Mouse (Mus musculus) testis, postnatal 14 days (tissue): ENCODE measurements around the gene Alyref.
"Not testable (repeated sequence)": the region's sequence is repeated elsewhere in the genome, so short reads cannot be mapped to it uniquely, and the experiment has no call there.

Experiments
- DNase-seq: peaks from one replicate; pipeline ENCODE4 v3.0.0; 2021; ENCODE audit warnings: low spot score

Gene Alyref

DNA sequence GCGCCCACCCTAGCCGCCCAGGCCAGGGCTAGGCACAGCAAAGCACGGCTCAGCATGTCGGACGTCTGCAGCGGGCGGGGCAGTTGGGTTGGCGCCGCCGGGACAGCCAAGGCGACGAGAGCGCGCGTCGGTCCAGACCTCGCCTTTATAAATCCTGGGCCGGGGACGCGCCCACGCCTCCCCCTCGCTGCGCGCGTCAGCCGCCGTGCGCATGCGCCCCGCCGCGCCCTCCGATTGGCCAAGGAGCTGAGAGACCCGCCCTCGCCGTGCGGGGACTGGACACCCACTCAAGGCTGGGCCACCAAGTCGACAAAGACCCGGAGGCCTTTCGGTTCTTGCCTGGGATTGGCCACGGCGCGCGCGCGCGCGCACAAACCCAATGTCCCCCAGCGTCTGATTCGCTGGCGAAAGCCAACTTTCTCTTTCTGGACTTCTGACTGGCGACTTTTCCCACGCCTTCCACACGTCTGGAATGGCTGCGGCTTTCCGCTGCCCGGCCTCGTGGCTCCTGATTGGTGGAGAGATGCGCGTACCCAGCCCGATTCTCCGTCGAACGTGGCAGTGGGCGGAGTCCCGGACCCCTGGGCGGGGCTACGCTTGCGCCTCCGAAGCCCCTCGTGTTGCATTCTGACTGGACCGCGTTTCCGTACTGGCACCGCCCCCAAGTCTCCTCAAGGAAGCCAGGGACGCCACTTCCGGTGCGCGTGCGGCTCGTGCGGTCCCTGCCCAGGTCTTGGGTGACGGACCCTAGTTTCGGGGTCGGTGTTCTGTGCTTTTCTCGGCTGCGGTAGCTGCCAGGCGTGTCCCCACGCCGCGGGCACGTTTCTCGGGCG is 25.2 kb downstream of the Alyref start, which contains the start of gene P4hb:
TSS of gene P4hb (minus strand) at position 502 of the 833 bp plus-strand sequence.
- DNase-seq: peak; percentile 100

DNA sequence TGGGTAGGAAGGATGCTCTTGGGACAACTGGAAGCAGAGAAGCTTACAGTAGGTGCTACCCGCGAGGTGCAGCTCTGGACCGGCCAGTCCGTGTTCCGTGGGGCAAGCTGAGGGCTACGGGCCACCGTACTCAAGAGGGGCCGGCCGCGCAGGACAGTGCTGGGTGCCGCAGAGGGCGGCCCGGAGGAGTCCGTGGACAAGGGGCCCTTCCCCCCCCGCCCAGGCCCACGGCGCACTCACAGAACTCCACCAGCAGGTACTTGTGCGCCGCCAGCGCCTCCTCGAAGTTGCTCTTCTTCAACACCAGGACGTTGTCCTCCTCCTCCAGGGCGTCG is 25.8 kb downstream of the Alyref start:
- no peak for DNase-seq

DNA sequence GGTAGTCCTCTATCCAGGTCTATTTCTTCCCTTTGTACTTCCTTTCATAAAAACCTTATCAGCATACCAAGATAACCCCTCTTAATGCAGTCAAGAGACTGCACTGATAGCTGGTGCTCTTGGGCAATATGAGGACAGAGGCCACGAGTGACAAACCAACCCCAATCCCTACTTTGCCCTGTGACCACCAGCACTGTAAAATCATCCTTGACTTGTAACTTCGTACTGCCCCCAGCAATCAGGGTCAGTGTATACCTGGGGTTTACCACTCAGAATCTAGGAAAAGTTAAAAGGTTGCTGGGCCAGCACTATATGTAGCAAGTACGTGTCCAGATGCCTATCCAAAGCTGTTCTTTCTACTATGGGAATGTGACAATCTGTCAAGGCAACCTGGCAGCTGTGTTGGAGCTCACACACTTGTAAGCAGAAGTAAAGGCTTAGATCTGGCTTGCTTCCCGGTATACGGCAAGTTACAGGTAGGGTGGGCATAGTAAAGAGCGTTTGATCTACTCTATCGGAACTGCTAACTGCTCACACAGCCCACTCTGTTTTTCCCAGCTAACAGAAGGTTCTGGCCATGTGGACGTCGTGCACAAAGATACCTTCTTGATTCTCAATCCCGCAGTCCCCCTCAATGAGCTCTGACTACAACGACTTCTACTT is 26.3 kb downstream of the Alyref start:
- no peak for DNase-seq

DNA sequence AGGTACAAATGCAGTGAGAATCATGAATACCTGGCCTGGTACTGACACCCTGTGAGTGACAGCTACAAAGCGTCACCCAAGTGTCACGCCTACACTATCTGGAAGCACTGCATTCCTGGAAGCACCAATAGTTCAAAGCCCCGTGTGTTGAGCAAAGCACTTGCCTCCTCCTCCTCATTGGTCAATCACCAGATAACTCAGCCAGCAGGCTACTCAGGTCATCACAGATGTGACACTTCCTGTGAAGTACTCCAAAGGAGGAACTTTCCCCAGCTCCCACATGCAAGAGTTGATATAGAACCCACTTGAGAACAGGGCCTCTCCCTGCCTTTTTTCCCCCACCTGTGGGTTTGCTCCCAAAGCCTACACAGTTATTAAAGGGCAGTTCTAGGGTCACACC is 27.0 kb downstream of the Alyref start:
- DNase-seq: no peak

DNA sequence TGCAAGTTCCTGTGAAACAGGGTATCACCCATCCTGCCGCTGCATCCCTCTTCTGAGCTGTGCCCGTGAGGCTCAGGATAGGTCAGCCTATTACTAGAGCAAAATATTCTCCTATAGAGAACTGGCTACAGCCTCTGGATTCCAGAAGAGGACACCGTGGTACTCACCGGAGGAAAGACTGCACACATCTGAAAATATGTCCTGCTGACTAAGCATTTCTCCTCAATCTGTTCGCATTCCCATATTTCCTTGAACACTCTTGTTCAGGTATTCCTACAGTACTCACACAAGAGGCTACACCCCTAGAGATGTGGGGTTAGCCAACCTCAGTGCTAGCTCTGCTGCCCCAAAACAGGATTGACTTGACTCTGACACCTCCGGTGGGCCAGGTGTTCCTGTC is 29.8 kb downstream of the Alyref start:
- no peak for DNase-seq

DNA sequence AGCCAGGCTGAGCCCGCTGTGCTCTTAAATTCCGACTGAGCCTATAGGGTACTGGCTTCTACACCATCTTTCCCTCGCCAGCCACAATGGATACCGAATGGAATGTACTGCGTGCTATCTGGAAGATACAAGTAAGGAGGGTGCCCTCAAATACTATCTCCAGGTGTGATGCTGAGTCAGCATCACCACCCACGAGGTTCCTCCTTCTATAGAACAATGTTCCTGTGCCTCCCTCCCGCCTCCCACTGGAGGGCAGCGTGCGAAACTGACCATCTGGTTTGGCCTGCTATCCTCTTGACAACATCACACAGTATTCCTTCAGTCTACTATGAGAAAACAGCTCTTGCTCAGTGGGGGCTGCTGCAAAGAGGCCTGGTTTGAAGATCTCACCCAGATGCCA is 33.1 kb downstream of the Alyref start:
- DNase-seq: no peak

DNA sequence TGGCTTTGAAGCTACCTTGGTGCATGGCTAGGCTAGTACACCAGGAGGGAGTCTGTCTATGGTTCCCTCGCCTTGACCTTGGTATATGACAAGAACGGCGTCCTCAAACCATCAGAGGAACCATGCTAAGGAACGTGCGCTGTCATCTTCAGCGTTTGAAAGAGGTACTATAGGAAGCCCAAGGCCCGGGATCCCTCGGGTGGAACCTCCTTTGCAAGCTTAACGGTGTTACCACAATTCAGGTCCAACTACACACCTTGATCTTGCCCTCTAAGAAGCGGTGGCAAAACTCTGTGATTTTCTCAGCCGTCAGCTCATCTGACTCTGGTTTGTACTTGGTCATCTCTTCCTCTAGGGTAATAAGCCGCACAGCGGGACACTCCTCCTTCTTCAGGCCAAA is 35.2 kb downstream of the Alyref start:
- DNase-seq: no peak

DNA sequence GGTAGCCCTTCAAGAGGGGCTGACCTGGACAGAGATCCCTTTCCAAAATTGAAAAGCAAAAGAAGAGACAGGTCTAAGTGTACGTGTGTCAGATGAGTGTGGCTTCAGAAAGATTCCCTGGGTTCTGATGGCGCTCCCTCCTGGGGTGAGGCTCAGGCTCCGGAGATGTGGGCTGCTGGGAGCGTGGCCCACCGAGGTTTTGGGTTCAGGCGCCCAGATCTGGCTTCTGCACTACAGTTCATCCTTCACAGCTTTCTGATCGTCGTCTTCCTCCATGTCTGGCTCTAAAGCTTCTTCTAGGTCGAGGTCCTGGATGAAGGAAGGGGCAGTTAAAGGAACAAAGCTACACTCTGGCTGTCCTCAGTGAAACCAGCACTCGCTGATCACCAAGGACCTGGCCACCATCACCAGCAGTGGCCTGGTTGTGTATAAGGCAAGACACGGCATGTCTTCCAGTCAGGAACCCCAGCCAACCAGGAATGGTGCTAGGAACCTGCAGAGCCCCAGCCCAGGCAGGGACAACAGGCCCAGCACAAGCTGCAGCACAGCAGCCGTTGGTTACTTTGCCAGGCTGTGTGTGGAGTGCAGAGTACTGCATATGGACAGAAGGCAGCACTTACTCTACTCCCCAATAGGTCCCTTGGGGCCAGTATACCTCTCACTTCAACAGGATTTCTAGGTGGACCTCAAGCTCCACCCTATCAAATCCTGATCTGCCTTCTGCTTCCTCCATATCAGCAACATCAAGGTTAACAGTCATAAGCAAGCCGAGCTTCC is 37.0 kb downstream of the Alyref start:
- DNase-seq: no peak

DNA sequence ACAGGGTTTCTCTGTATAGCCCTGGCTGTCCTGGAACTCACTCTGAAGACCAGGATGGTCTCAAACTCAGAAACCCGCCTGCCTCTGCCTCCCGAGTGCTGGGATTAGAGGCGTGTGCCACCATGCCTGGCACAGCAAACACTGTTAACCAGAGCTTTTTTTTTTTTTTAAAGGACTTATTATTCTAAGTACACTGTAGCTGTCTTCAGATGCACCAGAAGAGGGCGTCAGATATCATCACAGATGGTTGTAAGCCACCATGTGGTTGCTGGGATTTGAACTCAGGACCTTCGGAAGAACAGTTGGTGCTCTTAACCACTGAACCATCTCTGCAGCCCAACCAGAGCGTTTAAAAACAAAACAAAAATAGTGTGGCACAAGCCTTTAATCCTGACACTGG is 39.3 kb downstream of the Alyref start:
- not testable (repeated sequence) for DNase-seq

DNA sequence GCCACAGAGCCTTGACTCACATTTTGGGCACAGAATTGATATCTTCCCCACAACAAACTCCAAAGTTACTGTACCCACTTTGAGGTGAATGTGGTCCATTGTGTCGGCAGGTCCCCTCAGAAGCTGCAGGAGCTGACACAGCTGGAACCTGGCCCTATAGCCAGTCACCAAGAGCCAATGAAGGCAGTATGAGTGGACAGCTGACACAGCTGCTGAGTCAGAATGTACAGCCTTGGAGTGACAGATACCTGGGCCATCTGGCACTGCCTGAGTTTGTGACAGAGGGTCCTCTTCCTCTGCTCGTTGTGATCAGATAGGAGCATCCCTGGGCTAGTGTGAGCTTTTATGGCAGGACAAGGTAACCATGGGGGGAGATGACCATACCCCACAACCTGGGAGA is 42.9 kb downstream of the Alyref start:
- no peak for DNase-seq

DNA sequence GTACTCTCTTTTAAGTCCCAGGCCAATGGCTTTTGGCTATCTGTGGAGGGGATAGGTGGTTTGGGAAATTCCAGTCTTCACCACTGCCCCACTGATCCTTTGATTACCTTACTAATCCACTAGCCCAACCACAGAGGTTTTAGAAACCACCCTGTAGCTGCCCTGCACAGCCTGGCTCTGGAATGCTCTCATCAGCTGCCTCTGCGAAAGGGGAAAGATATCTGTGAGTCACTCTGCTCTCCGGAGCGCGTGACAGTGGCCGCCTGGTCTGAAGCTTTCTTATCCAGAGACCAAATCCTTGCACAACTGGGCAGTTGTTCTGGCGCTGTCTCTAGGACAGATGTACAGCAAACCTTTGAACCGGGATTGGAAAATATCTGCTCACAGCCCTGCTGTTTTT is 43.3 kb downstream of the Alyref start:
- DNase-seq: no peak

DNA sequence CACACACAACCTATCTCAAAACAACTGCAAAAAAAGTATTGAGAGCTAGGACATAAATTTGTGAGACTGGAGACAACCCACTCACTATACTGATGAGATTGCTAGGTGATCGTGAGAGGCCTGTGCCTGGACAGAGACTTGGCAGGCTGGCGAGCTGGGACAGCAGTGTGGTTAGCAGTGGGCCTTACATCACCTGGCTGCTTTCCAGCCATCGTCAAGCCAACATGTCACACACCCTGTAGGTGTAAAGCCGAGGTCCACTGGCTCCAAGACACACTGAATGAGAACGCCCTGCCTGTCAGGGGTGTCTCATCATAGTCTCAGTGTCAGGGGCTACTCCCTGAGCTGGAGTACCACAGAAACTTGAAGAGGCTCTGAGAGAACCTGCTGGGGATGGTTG is 45.4 kb downstream of the Alyref start:
- no peak for DNase-seq

DNA sequence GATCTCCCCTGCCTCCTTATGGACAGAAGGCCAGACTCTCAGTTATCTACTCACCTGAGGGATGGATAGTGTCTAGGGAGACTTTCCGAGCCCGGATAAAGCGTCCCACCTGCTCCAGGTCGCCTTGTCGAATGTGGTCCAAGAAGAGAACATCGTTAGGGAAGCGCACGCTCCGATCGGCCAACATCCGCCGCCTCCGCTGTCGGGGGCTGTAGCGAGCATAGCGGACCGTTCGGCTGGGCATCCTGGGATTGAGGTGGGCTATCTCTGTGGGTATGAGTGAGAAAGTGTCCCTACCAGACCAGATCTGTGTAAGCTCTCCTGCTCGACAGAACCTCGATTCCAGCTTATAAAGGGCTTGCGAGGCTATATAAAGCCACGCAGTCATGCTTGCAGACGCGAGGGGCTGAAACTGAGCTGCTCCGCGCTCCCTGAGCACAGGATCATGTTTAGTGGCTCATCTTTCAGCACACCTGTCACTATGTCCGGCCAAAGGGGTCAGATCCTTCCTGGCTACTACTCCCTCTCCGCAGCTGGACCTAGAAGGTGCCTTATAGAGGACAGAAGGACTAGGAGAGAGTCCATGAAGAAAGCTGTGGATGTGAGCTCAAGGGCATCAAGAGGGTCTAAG is 47.2 kb downstream of the Alyref start, which contains the start of gene Ppp1r27:
TSS of gene Ppp1r27 (minus strand) at position 323 of the 631 bp plus-strand sequence.
- DNase-seq: no peak

DNA sequence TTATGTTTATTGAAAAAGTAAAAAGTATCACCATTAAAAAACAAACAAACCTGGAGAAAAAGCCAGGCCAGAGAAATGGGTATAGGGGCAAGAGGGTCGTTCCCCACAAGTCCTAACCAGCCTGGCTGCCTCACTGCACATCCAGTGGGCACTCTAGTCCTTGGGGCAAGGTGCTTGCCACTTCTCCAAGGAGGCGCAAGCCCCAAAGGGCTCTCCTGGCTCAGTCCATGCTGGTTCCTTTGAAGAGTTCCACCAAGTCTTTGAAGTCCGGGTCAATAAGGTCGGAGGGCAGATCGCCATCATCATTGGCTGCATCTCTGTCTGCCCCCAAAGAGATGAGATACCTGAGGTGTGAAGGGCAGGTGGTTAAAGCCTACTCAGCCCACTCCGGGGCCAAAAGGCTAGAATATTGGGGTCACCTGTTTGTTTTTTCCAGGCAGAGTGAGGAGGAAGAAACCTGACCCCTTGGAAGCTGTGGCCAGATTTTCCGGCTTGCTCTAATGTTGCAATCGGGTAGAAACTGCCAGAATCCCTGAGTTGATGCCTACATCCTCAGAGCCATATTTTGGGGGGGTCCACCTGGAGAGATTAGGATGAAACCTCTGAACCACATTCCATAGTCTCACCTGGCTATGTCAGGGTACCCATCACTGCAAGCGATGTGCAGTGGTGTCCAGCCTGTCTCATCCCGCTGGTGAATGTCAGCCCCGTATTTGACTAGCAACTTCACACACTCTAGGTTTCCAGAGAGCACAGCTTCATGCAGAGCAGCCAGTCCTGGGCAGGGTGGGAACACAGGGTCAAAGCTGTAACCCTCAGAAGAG is 48.0 kb downstream of the Alyref start:
- DNase-seq: no peak

DNA sequence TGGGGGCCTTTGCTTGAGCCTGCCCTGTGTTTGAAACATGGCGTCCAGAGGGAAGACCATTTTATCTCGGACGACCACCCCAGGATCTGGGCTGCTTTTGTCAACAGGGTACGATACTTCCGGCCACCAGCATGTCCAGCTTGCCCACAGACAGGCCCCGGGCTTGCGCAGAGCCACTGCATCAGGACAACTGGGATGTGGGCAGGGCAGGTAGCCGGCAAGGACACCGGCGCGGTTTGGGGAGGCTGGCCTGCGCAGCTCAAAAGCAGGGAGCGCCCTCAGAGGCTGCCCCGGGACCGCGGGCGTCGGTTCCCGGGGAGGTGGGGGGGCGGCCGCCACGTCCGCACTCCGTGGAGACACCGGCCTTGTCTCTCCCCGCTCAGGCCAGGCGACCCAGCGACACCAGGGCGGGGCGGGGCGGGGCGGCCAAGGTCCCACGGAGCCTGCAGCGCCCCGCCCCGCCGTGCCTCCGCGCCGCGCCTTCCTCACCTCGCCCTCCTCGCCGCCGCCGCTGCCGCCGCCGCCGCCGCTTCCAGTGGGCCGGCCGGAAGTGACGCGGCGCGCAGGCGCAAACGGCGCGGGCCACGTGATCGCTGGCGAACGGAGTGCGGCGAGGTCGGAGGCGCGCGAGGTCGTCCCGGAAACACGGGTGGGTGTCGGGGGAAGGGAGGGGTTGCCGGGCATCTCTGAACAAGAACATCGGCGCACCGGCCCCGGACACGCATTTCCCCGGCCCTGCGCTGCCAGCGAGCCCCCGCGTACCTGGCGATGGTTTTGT is 48.8 kb downstream of the Alyref start, which contains the start of gene Mcrip1:
TSS of gene Mcrip1 (minus strand) at position 560 of the 778 bp plus-strand sequence.
- DNase-seq: peak; percentile 91

DNA sequence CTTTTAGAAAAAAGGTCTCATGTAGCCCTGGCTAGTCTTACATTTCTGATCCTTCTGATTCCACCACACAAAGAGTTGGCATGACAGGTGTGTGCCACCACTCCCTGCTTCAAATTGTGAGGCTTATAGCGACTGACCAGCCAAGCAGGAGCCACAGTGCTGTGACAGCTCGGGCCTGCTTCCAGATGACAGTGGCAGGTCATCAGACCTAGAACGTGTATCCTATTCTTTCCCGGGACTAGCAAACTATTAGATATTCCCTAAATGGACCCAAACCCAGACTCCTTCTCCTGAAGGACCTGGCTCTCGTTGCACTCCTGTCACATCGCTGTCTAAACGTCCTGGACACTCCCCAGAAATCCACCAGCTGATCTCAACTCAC is 49.4 kb downstream of the Alyref start:
- no peak for DNase-seq

DNA sequence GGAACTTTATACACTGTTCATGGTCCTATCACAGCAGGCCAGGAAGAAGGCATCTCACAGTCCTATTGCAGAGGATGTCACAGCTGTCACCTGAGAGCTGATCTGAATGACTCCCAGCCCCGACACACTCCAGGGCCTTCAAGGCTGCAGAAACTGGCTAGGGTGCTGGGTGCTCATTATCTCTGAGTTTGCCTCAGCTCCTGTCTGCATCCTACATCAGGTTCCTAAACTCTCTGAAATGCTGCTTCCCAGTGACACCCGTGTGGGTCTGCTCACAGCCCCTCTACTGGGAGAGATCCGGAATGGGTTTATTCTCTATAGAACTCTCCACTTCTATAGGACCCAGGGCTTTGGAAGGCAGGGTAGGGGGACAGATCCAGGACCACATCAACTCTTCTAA is 50.0 kb downstream of the Alyref start:
- DNase-seq: no peak

DNA sequence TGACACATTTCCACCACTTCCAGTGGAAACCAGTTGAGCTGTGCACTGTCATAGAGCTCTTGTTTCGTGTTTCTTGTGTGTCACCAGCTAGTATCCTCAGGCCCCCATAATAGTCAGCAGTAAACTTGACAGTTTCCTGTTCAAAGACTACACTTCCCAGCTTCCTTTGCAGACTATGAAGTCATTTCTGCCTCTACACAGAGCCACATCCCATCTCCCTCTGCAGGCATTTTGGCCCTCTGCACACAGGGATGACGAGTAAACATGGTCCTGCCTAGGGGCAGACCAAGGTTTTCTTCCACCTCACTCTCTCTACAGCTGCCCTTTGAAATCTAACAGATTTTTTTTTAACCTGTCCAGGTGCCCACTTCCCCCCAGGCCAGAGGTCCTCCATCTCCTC is 50.7 kb downstream of the Alyref start:
- no peak for DNase-seq

DNA sequence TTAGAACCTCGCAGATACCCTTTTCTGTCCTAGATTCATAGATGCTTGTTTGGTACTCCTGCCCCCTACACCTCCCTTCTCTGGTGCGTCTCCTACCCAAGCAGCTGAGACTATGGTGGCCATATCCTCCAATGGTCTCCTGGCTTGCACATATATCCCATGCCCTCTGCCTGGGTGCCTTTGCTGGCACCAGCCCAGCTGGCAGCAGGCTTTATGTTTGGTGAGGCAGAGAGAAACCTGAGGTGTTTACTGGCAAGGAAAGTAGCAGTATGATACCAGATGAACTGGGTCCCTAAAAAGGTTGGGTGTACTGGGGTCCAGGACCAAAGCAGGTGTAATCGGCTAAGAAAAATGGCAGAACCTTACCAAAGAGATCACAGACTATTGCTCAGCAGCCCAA is 52.2 kb downstream of the Alyref start:
- DNase-seq: no peak

DNA sequence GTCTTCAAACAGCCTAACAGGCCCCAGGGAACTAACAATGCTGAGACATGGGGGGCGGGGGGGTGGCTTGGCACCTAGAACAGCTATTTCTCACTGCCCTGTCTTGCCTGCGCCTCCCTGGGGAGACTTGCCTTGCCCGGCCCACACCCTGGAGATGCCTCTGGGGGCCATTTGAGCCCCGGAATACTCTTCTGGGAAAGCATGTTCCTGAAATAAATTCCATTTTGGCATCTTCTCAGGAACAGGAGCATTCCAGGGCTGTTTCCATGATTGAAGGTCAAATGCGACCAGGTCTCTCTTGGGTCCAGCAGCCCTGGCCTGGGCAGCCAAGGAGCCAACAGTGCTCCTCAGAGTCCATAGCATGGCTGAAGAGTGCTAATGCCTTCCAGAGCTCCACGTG is 55.8 kb downstream of the Alyref start:
- DNase-seq: no peak
